Mouse (Mus musculus) liver, embryonic 12.5 days (tissue): Measurements from ENCODE around the gene Six1. TPM values are rescaled to one million over a fixed set of nuclear protein-coding genes. Genes with fewer than 3 reads are reported as not detected.
"Not testable (repeated sequence)": the region's sequence is repeated elsewhere in the genome, so short reads cannot be mapped to it uniquely, and the experiment has no call there.

ENCODE experiments used
- ATAC-seq: fragments of 200-750 bp; cut with Nextera tagmentation; 2 replicates; pipeline ENCODE4 v1.8.0; 2017; ENCODE audit warnings: moderate number of reproducible peaks, mild to moderate bottlenecking, moderate library complexity
- H3K27ac ChIP-seq: fragments of 300-500 bp; sonication (generic); 2 replicates; pipeline ENCODE4 v1.5.1; 2016; ENCODE audit warnings: mild to moderate bottlenecking
- H3K27me3 ChIP-seq: fragments of 300-500 bp; sonication (generic); replicated peaks from 2 replicates; pipeline ENCODE4 v1.6.1; 2016; ENCODE audit warnings: mild to moderate bottlenecking, moderate library complexity
- H3K36me3 ChIP-seq: fragments of 300-500 bp; sonication (generic); 2 replicates; pipeline ENCODE4 v1.6.1; 2016; ENCODE audit warnings: mild to moderate bottlenecking, moderate library complexity
- H3K4me1 ChIP-seq: fragments of 300-500 bp; sonication (generic); 2 replicates; pipeline ENCODE4 v1.6.1; 2016
- H3K4me2 ChIP-seq: fragments of 300-500 bp; sonication (generic); 2 replicates; pipeline ENCODE4 v1.6.1; 2016; ENCODE audit warnings: mild to moderate bottlenecking, moderate library complexity
- H3K4me3 ChIP-seq: fragments of 300-500 bp; sonication (generic); 2 replicates; pipeline ENCODE4 v1.5.1; 2016; ENCODE audit warnings: mild to moderate bottlenecking, moderate library complexity
- H3K9ac ChIP-seq: fragments of 300-500 bp; sonication (generic); 2 replicates; pipeline ENCODE4 v1.6.1; 2016; ENCODE audit warnings: mild to moderate bottlenecking, moderate library complexity
- H3K9me3 ChIP-seq: fragments of 300-500 bp; sonication (generic); replicated peaks from 2 replicates; pipeline ENCODE4 v1.6.1; 2016; ENCODE audit warnings: mild to moderate bottlenecking, moderate library complexity
- WGBS: fragments of 180-500 bp; shearing (Covaris S2); methylation state at CpG from one replicate; pipeline ENCODE4 v1.1.7; 2016; ENCODE audit not compliant: insufficient replicate concordance; 5-methylcytosine and 5-hydroxymethylcytosine counted together
- polyA plus RNA-seq: library from polyadenylated mRNA; unstranded; fragments of >200 nt; fragmentation: Nextera tagmentation; extraction: Ambion mirVana; gene quantifications from 2 replicates; pipeline ENCODE4 v1.2.1, GENCODE M21; 2016

Gene Six1
- polyA plus RNA-seq, 1 experiment from 2014 or later: 0.19 TPM

GRCm38 (mm10) chr12:73014311-73014710 is 39.4 kb downstream of the Six1 start:
- H3K9me3 ChIP-seq: no peaks in the 10 kb centered on the region
- ATAC-seq: no peak
- no peak overlapping the region for H3K4me3 ChIP-seq
- no peaks in the 10 kb centered on the region for H3K4me1 ChIP-seq
- no peak overlapping the region for H3K9ac ChIP-seq
- no peak overlapping the region for H3K4me2 ChIP-seq
- no peak overlapping the region for H3K27ac ChIP-seq
- WGBS: 38% methylated on average over 4 of the region's 4 CpGs
- H3K36me3 ChIP-seq: no peaks in the 10 kb centered on the region
- no peaks in the 10 kb centered on the region; the same call in 1 of the 2 replicates for H3K27me3 ChIP-seq

GRCm38 (mm10) chr12:73012824-73013223 is 40.9 kb downstream of the Six1 start:
- Histone ChIP-seq H3K27ac (no peak overlapping the region), H3K4me2 (no peak overlapping the region), H3K27me3 (no peaks in the 10 kb centered on the region; the same call in 1 of the 2 replicates), H3K36me3 (no peaks in the 10 kb centered on the region), H3K9ac (no peak overlapping the region), H3K4me3 (no peak overlapping the region), H3K4me1 (no peaks in the 10 kb centered on the region), H3K9me3 (no peaks in the 10 kb centered on the region)
- WGBS: 52% methylated on average over 5 of the region's 5 CpGs
- no peak for ATAC-seq

GRCm38 (mm10) chr12:73012136-73012785 is 41.4 kb downstream of the Six1 start:
- ATAC-seq: no peak
- Histone ChIP-seq H3K9ac (no peak overlapping the region), H3K36me3 (no peaks in the 10 kb centered on the region), H3K27ac (no peak overlapping the region), H3K9me3 (no peaks in the 10 kb centered on the region), H3K4me3 (no peak overlapping the region), H3K4me1 (no peaks in the 10 kb centered on the region), H3K27me3 (no peaks in the 10 kb centered on the region; the same call in 1 of the 2 replicates), H3K4me2 (no peak overlapping the region)
- 35% methylated on average over 10 of the region's 10 CpGs for WGBS

GRCm38 (mm10) chr12:73002903-73003302 is 50.8 kb downstream of the Six1 start:
- H3K4me3 ChIP-seq, H3K27ac ChIP-seq, H3K4me2 ChIP-seq, ATAC-seq, H3K36me3 ChIP-seq, H3K9me3 ChIP-seq, H3K9ac ChIP-seq, H3K4me1 ChIP-seq: not testable (repeated sequence)
- peaks cover 10% of the 10 kb centered on the region for H3K27me3 ChIP-seq
- 25% methylated on average over 9 of the region's 9 CpGs for WGBS

- ATAC-seq, H3K4me2 ChIP-seq, H3K9ac ChIP-seq, H3K36me3 ChIP-seq, H3K9me3 ChIP-seq, H3K4me1 ChIP-seq, H3K4me3 ChIP-seq, H3K27ac ChIP-seq: not testable (repeated sequence)
- peaks cover 10% of the 10 kb centered on the region for H3K27me3 ChIP-seq
- WGBS: 17% methylated on average over 17 of the region's 17 CpGs
Observed at GRCm38 (mm10) chr12:73002281-73002680, 51.4 kb downstream of the Six1 start.

- no peak overlapping the region for H3K27ac ChIP-seq
- no peak overlapping the region for H3K4me3 ChIP-seq
- peaks cover 10% of the 10 kb centered on the region for H3K27me3 ChIP-seq
- no peaks in the 10 kb centered on the region for H3K9me3 ChIP-seq
- ATAC-seq: no peak
- H3K4me1 ChIP-seq: no peaks in the 10 kb centered on the region
- H3K4me2 ChIP-seq: no peak overlapping the region
- H3K9ac ChIP-seq: no peak overlapping the region
- 65% methylated on average over 4 of the region's 4 CpGs for WGBS
- H3K36me3 ChIP-seq: no peaks in the 10 kb centered on the region
Observed at GRCm38 (mm10) chr12:72998105-72999001, 55.3 kb downstream of the Six1 start.

- peaks cover 3% of the 10 kb centered on the region; the same call in 1 of the 2 replicates for H3K27me3 ChIP-seq
- H3K4me1 ChIP-seq: no peaks in the 10 kb centered on the region
- H3K36me3 ChIP-seq: no peaks in the 10 kb centered on the region
- ATAC-seq: no peak
- no peak overlapping the region for H3K9ac ChIP-seq
- no peak overlapping the region for H3K4me2 ChIP-seq
- H3K4me3 ChIP-seq: no peak overlapping the region
- no peaks in the 10 kb centered on the region for H3K9me3 ChIP-seq
- 79% methylated on average over 3 of the region's 3 CpGs for WGBS
- no peak overlapping the region for H3K27ac ChIP-seq
Observed at GRCm38 (mm10) chr12:72996646-72997045, 57.0 kb downstream of the Six1 start.

Other genes with a start within 250 kb of the Six1 start
- not detected in 2 replicates for gene Six6, start 114.0 kb downstream of the Six1 start, polyA plus RNA-seq
- gene 4930447C04Rik, start 113.1 kb downstream of the Six1 start, polyA plus RNA-seq: 1.4 and 2.0 TPM in 2 replicates
- gene Six4, start 59.6 kb upstream of the Six1 start, polyA plus RNA-seq: 0.18 and 0.29 TPM in 2 replicates
- gene Mnat1, start 69.8 kb upstream of the Six1 start, polyA plus RNA-seq: 14.1 and 16.7 TPM in 2 replicates
- gene Trmt5, start 232.8 kb upstream of the Six1 start, polyA plus RNA-seq: 13.1 and 13.7 TPM in 2 replicates
- gene Slc38a6, start 232.9 kb upstream of the Six1 start, polyA plus RNA-seq: 3.5 and 3.6 TPM in 2 replicates